Comparison of ENCODE assay signal across 9 mouse cellular contexts in genomic region chr16:92301989-92302388, GRCm38 (mm10). TPM values are rescaled to one million over a fixed set of nuclear protein-coding genes. Genes with fewer than 3 reads are reported as not detected.
DNase-seq lines count a peak whose midpoint lies in the region; ATAC-seq and TF ChIP-seq lines count a peak whose summit lies in the region.
"Had no signal": no experiment of that assay in that cellular context is flagged by ENCODE, and none has a peak within 500 bp of the region (broad histone marks: within the 10 kb centered on the region; RNA-seq: fewer than 3 reads in every experiment).

No protein-coding gene starts in this region.

- no peaks in the 10 kb centered on the region for H3K9me3 ChIP-seq in G1E (replicated peaks)
- H3K9me3 ChIP-seq in limb, embryonic 10.5 days (replicated peaks) = no peaks in the 10 kb centered on the region

- peak; percentile 50 to 59 for DNase-seq in heart, adult 18-20 months
- no peak for DNase-seq in heart, adult 8-10 months (ENCODE audit: low spot score)
- no peak for DNase-seq in G1E (ENCODE audit: low spot score)
- peak; percentile 24 for DNase-seq in forelimb bud, embryonic 11.5 days (ENCODE audit: low read depth, low spot score)
- no peak for DNase-seq in limb, embryonic 10.5 days (ENCODE audit: low spot score)
- no peak for DNase-seq in frontal cortex, postnatal 25 days (ENCODE audit: low spot score in 2 of 2)
- DNase-seq in spleen, adult 12 weeks (ENCODE audit: low spot score) = no peak

- H3K27me3 ChIP-seq in G1E (ENCODE audit: insufficient read depth, low read length) = peaks cover 7% of the 10 kb centered on the region
- H3K27me3 ChIP-seq in limb, embryonic 10.5 days (ENCODE audit: low read depth, poor library complexity, severe bottlenecking) = no peaks in the 10 kb centered on the region
- no peaks in the 10 kb centered on the region for H3K27me3 ChIP-seq in myocyte (ENCODE audit: control insufficient read depth, insufficient read depth, insufficient read length)

- 27% methylated on average over 5 of the region's 5 CpGs for WGBS in limb, embryonic 10.5 days

- peak overlapping the region; percentile 14 for H3ac ChIP-seq in myocyte (ENCODE audit: control insufficient read depth, insufficient read length)

- peaks cover 27% of the 10 kb centered on the region for H3K36me3 ChIP-seq in G1E (replicated peaks)
- peaks cover 15% of the 10 kb centered on the region for H3K36me3 ChIP-seq in limb, embryonic 10.5 days
- peaks cover under 1% of the 10 kb centered on the region for H3K36me3 ChIP-seq in myocyte (ENCODE audit: control insufficient read depth, insufficient read depth)

- peak overlapping the region; percentile 94 for H3K4me2 ChIP-seq in myocyte (ENCODE audit: low read depth)

- H3K79me2 ChIP-seq in myocyte (ENCODE audit: control insufficient read depth, insufficient read depth) = no peaks in the 10 kb centered on the region

- no peak for TF ChIP-seq CTCF in G1E (IDR thresholded peaks at IDR 0.05; ENCODE audit: low read depth, low read length)

- H3K4me3 ChIP-seq in G1E (ENCODE audit: low read depth, low read length) (peak overlapping the region; percentile 75), myocyte (peak overlapping the region; percentile 88)
- H3K4me3 ChIP-seq in limb, embryonic 10.5 days = peak overlapping the region; percentile 72

- peaks cover 29% of the 10 kb centered on the region for H3K4me1 ChIP-seq in G1E (ENCODE audit: insufficient read depth, low read depth, low read length)
- peaks cover 41% of the 10 kb centered on the region for H3K4me1 ChIP-seq in limb, embryonic 10.5 days

- ATAC-seq in G1E (ENCODE audit: extremely low read depth, insufficient number of reproducible peaks, low FRiP score, poor library complexity, severe bottlenecking) = no peak

- no peak for TF ChIP-seq POLR2A in myocyte (IDR thresholded peaks at IDR 0.05; ENCODE audit: insufficient read length, low read depth)

- peak overlapping the region; percentile 90 for H3K27ac ChIP-seq in limb, embryonic 10.5 days

TF ChIP-seq in myocyte, 11 proteins besides CTCF, POLR2A, EP300 and RAD21:
- TF ChIP-seq E2F4 (IDR thresholded peaks at IDR 0.05; ENCODE audit: insufficient read depth) = no peak
- peak; percentile 45 for TF ChIP-seq TCF3 (IDR thresholded peaks at IDR 0.05; ENCODE audit: insufficient read length, low read depth)
- TF ChIP-seq SRF (IDR thresholded peaks at IDR 0.05; ENCODE audit: control insufficient read depth, insufficient read length, low read depth) = no peak
- TF ChIP-seq MAX (IDR thresholded peaks at IDR 0.05; ENCODE audit: low read depth) = no peak
- TF ChIP-seq POLR2AphosphoS2 (IDR thresholded peaks at IDR 0.05; ENCODE audit: insufficient read length, low read depth) = no peak
- TF ChIP-seq MYOD1 (IDR thresholded peaks at IDR 0.05; ENCODE audit: control insufficient read depth in 1 of 3, insufficient read length in 2 of 3, low read depth in 2 of 3) = peak; percentile 89 to 94 (median 93)
- TF ChIP-seq TCF12 (IDR thresholded peaks at IDR 0.05; ENCODE audit: insufficient read depth, poor library complexity, severe bottlenecking) = peak; percentile 57
- no peak for TF ChIP-seq REST (IDR thresholded peaks at IDR 0.05; ENCODE audit: insufficient read depth, insufficient read length)
- peak; percentile 53 to 97 (median 92) for TF ChIP-seq MYOG (IDR thresholded peaks at IDR 0.05; ENCODE audit: control insufficient read depth in 1 of 3, insufficient read depth in 1 of 3, insufficient read length in 2 of 3, low read depth in 2 of 3)

RNA-seq across cellular contexts. Expression of gene Smim11, which starts 0.9 kb away (rescaled TPM):
- 10 to 100 TPM; 80.8 to 88.3 TPM for total RNA-seq in heart, adult 18-20 months (2021)
- total RNA-seq in heart, adult 8-10 months (2022) = 10 to 100 TPM; 84.4 to 94.5 (median 88.3) TPM
- 23.1 and 24.8 TPM in 2 replicates for total RNA-seq in G1E (2014; fragmentation: Nextera tagmentation)
- total RNA-seq in G1E (2017) = 82.4 and 107 TPM in 2 replicates
- 6.6 and 7.3 TPM in 2 replicates for polyA plus RNA-seq in G1E (2012)
- polyA plus RNA-seq in limb, embryonic 10.5 days (2016; fragmentation: Nextera tagmentation; extraction: Ambion mirVana) = 112 and 114 TPM in 2 replicates
- 99.4 TPM for polyA plus RNA-seq in myocyte (2012; fragmentation: generic; extraction: Trizol)

RNA-seq across cellular contexts. Expression of gene Kcne2, which starts 9.8 kb away (rescaled TPM):
- not detected for total RNA-seq in heart, adult 18-20 months (2021)
- not detected for total RNA-seq in heart, adult 8-10 months (2022)
- total RNA-seq in G1E (2014; fragmentation: Nextera tagmentation) (not detected in 2 replicates), G1E (2017) (0.11 TPM in 1 of 2 replicates, not detected in the other)
- polyA plus RNA-seq in G1E (2012) (not detected in 2 replicates), myocyte (2012; fragmentation: generic; extraction: Trizol) (not detected)
- 0.18 TPM in 1 of 2 replicates, not detected in the other for polyA plus RNA-seq in limb, embryonic 10.5 days (2016; fragmentation: Nextera tagmentation; extraction: Ambion mirVana)
- total RNA-seq: neutrophil, adult 5-6 weeks had no signal

RNA-seq across cellular contexts. Expression of gene Fam243, which starts 19.3 kb away (rescaled TPM):
- 1 to 10 TPM in 1 of 2 experiments, under 1 TPM in 1; 0.87 to 1.1 TPM for total RNA-seq in heart, adult 18-20 months (2021)
- under 1 TPM; 0.24 to 0.86 (median 0.42) TPM for total RNA-seq in heart, adult 8-10 months (2022)
- not detected in 2 replicates for total RNA-seq in G1E (2014; fragmentation: Nextera tagmentation)
- 0.06 and 0.11 TPM in 2 replicates for total RNA-seq in G1E (2017)
- not detected in 2 replicates for polyA plus RNA-seq in G1E (2012)
- polyA plus RNA-seq in limb, embryonic 10.5 days (2016; fragmentation: Nextera tagmentation; extraction: Ambion mirVana) = 0.13 TPM in 1 of 2 replicates, not detected in the other
- polyA plus RNA-seq in myocyte (2012; fragmentation: generic; extraction: Trizol) = not detected
- total RNA-seq: neutrophil, adult 5-6 weeks had no signal

RNA-seq across cellular contexts. Expression of gene Kcne1, which starts 57.3 kb away (rescaled TPM):
- total RNA-seq in heart, adult 18-20 months (2021) = 1 to 10 TPM; 7.1 to 7.8 TPM
- total RNA-seq in heart, adult 8-10 months (2022) = 1 to 10 TPM; 2.7 to 7.8 (median 4.7) TPM
- total RNA-seq in G1E (2014; fragmentation: Nextera tagmentation) (not detected in 2 replicates), G1E (2017) (0.06 and 0.33 TPM in 2 replicates)
- polyA plus RNA-seq in G1E (2012) (not detected in 2 replicates), myocyte (2012; fragmentation: generic; extraction: Trizol) (not detected)
- polyA plus RNA-seq in limb, embryonic 10.5 days (2016; fragmentation: Nextera tagmentation; extraction: Ambion mirVana) = 0.05 and 0.40 TPM in 2 replicates
- total RNA-seq: neutrophil, adult 5-6 weeks had no signal

Comparison
In these comparisons a context has a peak if more than half of its experiments do, and no peak if none do; other contexts are left out.
1. DNase-seq: peak in heart, adult 18-20 months (2 of 2) and forelimb bud, embryonic 11.5 days (single experiment); none in heart, adult 8-10 months (single experiment), G1E (single experiment), limb, embryonic 10.5 days (single experiment), frontal cortex, postnatal 25 days (0 of 2) and spleen, adult 12 weeks (single experiment).
2. Peak in every context shown above with its lines, with median percentiles within 50 percentile points of each other: H3K4me3 ChIP-seq.